Mouse (Mus musculus): ENCODE results near the gene Clip1.

- TF ChIP-seq CTCF (conservative IDR thresholded peaks at IDR 0.05; ENCODE audit: low read length), result no peak
- no peak for TF ChIP-seq NANOG (IDR thresholded peaks at IDR 0.05; ENCODE audit: borderline replicate concordance, low read length)
Measured at GRCm38 (mm10) chr5:123607211-123607669, 77.2 kb downstream of the Clip1 start.

Measured in E14TG2a.4 (cell line).